In the genomic region with DNA sequence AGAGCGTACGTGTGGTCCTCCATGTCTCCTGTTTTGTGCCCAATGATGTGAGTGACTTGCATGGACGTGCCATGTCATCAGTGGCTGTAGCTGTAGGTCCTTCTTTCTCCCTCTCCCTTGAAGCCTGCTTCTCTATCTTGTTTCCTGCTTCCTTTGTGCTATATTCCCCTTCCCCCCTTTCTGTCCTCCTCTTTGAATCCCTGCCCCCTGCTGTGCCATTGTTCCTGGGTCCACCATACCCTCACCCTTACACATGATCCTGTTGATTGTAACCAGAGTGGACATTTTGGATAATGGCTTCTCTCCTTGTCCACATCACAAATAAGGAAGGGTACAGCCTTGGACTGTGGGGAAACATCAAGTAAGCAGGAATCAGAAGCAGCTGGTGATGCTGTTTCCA, we compare ENCODE assay signal across 28 mouse cellular contexts.
"Had no signal": no experiment of that assay in that cellular context is flagged by ENCODE, and none has a peak within 500 bp of the region (broad histone marks: within the 10 kb centered on the region; RNA-seq: fewer than 3 reads in every experiment).

No protein-coding gene starts in this region.

- H3K9ac ChIP-seq: embryonic facial prominence, embryonic 12.5 days; embryonic facial prominence, embryonic 13.5 days; embryonic facial prominence, embryonic 15.5 days; forebrain, embryonic 12.5 days; forebrain, embryonic 13.5 days; forebrain, embryonic 15.5 days; forebrain, postnatal 0 days had no signal

- H3K27me3 ChIP-seq: embryonic facial prominence, embryonic 12.5 days; embryonic facial prominence, embryonic 13.5 days; embryonic facial prominence, embryonic 15.5 days; forebrain, embryonic 12.5 days; forebrain, embryonic 13.5 days; forebrain, embryonic 15.5 days had no signal

- H3K4me1 ChIP-seq: embryonic facial prominence, embryonic 12.5 days; embryonic facial prominence, embryonic 13.5 days; embryonic facial prominence, embryonic 15.5 days had no signal

- H3K36me3 ChIP-seq: forebrain, embryonic 15.5 days had no signal

- H3K4me3 ChIP-seq: embryonic facial prominence, embryonic 12.5 days; embryonic facial prominence, embryonic 13.5 days; embryonic facial prominence, embryonic 15.5 days; erythroblast, embryonic 14.5 days; forebrain, embryonic 10.5 days; forebrain, embryonic 12.5 days; forebrain, embryonic 13.5 days; forebrain, embryonic 15.5 days; gastrocnemius, adult 2 months; heart, adult 2 months had no signal

- H3K9me3 ChIP-seq: embryonic facial prominence, embryonic 12.5 days; embryonic facial prominence, embryonic 15.5 days; forebrain, embryonic 10.5 days; forebrain, embryonic 12.5 days; forebrain, embryonic 13.5 days; forebrain, embryonic 15.5 days had no signal

- DNase-seq: cerebellum, adult 18-20 months; cerebellum, adult 2 months; cerebellum, adult 8-10 months; cerebellum, adult 9-10 months; cerebellum, adult 9-11 months; cerebellum, postnatal 14 days; cerebellum, postnatal 25 days; cerebellum, postnatal 36 days; embryo, embryonic 11 days; forebrain, postnatal 0 days; gastrocnemius, adult 2 months; gastrocnemius, postnatal 10 days; gastrocnemius, postnatal 14 days; gastrocnemius, postnatal 25 days; gastrocnemius, postnatal 36 days; heart, adult 11 months; heart, adult 18-20 months; heart, adult 2 months had no signal

- H3K4me2 ChIP-seq: embryonic facial prominence, embryonic 12.5 days; embryonic facial prominence, embryonic 13.5 days; embryonic facial prominence, embryonic 15.5 days; forebrain, embryonic 12.5 days; forebrain, embryonic 13.5 days; forebrain, embryonic 15.5 days had no signal

- H3K27ac ChIP-seq: embryonic facial prominence, embryonic 12.5 days; embryonic facial prominence, embryonic 13.5 days; embryonic facial prominence, embryonic 15.5 days; forebrain, embryonic 10.5 days; forebrain, embryonic 12.5 days; forebrain, embryonic 13.5 days; forebrain, embryonic 15.5 days; gastrocnemius, adult 2 months; heart, adult 2 months had no signal

- ATAC-seq: forebrain, embryonic 13.5 days; forebrain, embryonic 14.5 days; forebrain, embryonic 15.5 days; forebrain, embryonic 16.5 days; forebrain, postnatal 0 days had no signal
